In the genomic region with DNA sequence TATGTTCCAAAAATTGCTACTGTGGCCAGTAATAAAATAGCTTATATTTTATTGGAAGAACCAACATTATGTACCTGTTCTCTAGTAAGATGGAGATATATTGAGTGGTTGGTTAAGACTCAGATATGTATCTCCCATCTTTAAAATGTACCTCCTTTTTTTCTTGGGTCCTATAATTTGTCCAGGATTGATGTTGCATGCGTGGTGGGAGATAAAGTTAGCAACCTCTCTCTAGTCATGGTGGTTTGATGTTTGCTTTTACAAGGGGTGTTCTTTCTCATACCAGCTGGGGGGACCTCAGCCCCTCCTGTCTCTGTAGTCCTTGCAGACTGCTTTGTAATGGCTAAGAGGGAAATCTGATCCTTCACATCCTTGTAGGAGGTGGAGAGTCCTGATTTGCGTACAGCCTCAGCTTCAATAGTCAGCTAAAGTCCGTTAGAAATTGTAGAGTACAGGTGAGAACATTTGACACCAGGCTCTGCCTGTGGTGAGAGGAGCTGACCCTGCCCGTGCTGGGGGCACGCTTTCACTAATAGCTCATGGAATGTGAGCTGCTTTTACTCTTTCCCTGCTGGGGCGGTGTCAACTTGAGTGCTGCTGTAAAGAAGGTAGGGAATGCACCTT, we compare ENCODE assay signal across 15 mouse cellular contexts. TPM values are rescaled to one million over a fixed set of nuclear protein-coding genes. Genes with fewer than 3 reads are reported as not detected.
DNase-seq lines count a peak whose midpoint lies in the region; ATAC-seq and TF ChIP-seq lines count a peak whose summit lies in the region.
"Had no signal": no experiment of that assay in that cellular context is flagged by ENCODE, and none has a peak within 500 bp of the region (broad histone marks: within the 10 kb centered on the region; RNA-seq: fewer than 3 reads in every experiment).

No protein-coding gene starts in this region.

- H3K36me3 ChIP-seq in kidney, embryonic 15.5 days, result no peaks in the 10 kb centered on the region
- no peaks in the 10 kb centered on the region for H3K36me3 ChIP-seq in kidney, adult 2 months (ENCODE audit: control insufficient read depth, insufficient read depth, low read length)
- H3K36me3 ChIP-seq in embryonic facial prominence, embryonic 10.5 days (replicated peaks), result no peaks in the 10 kb centered on the region
- H3K36me3 ChIP-seq in intestine, postnatal 0 days (ENCODE audit: control insufficient read depth, insufficient read depth), result no peaks in the 10 kb centered on the region

- DNase-seq in kidney, adult 2 months, result no peak
- DNase-seq in R1 (ENCODE audit: low read depth, low spot score), result peak; percentile 14
- DNase-seq in embryonic facial prominence, embryonic 10.5 days (ENCODE audit: low spot score), result peak; percentile 49
- DNase-seq in left cerebral cortex, adult 11 months (ENCODE audit: low spot score), result no peak
- no peak for DNase-seq in adrenal gland, postnatal 4 days (ENCODE audit: low spot score in 2 of 2)
- DNase-seq in retina, embryonic 14.5 days (ENCODE audit: low spot score), result no peak
- DNase-seq: kidney, postnatal 10 days; left cerebral cortex, postnatal 4 days; right cerebral cortex, postnatal 14 days had no signal

- no peak for TF ChIP-seq CTCF in kidney, adult 2 months (conservative IDR thresholded peaks at IDR 0.05; ENCODE audit: insufficient read depth, insufficient read length, low read depth, low read length)
- no peak for TF ChIP-seq CTCF in intestine, postnatal 0 days (IDR thresholded peaks at IDR 0.05; ENCODE audit: low read depth)

- no peak overlapping the region for H3K27ac ChIP-seq in kidney, embryonic 15.5 days
- H3K27ac ChIP-seq in kidney, adult 2 months (ENCODE audit: insufficient read depth, low read depth, low read length), result no peak overlapping the region
- H3K27ac ChIP-seq in embryonic facial prominence, embryonic 10.5 days (replicated peaks), result no peak overlapping the region
- no peak overlapping the region for H3K27ac ChIP-seq in intestine, postnatal 0 days (ENCODE audit: low read depth, low read length)

- peaks cover 14% of the 10 kb centered on the region for H3K4me1 ChIP-seq in kidney, embryonic 15.5 days
- H3K4me1 ChIP-seq in kidney, adult 2 months (ENCODE audit: control insufficient read depth, insufficient read depth, low read length), result no peaks in the 10 kb centered on the region
- peaks cover 21% of the 10 kb centered on the region for H3K4me1 ChIP-seq in embryonic facial prominence, embryonic 10.5 days
- H3K4me1 ChIP-seq in intestine, postnatal 0 days (replicated peaks; ENCODE audit: control insufficient read depth, insufficient read depth, low read length), result 0 out of 2 replicates have a peak, but pooled peaks cover 3% of the 10 kb centered on the region

- no peak overlapping the region for H3K9ac ChIP-seq in kidney, embryonic 15.5 days
- H3K9ac ChIP-seq in intestine, postnatal 0 days (ENCODE audit: low read depth, low read length), result no peak overlapping the region
- H3K9ac ChIP-seq: liver, postnatal 0 days had no signal

- WGBS in kidney, embryonic 15.5 days, result 9% methylated on average over 6 of the region's 6 CpGs
- WGBS in kidney, adult 2 months, result 38% methylated on average over 6 of the region's 6 CpGs
- WGBS in embryonic facial prominence, embryonic 10.5 days, result 9% methylated on average over 6 of the region's 6 CpGs
- WGBS in intestine, postnatal 0 days, result 40% methylated on average over 6 of the region's 6 CpGs

- no peak for TF ChIP-seq POLR2A in kidney, adult 2 months (IDR thresholded peaks at IDR 0.05; ENCODE audit: low read depth, low read length)

- no peaks in the 10 kb centered on the region for H3K9me3 ChIP-seq in kidney, embryonic 15.5 days (replicated peaks)
- H3K9me3 ChIP-seq in embryonic facial prominence, embryonic 10.5 days, result no peaks in the 10 kb centered on the region
- H3K9me3 ChIP-seq in intestine, postnatal 0 days (ENCODE audit: control insufficient read depth), result no peaks in the 10 kb centered on the region
- H3K9me3 ChIP-seq: megakaryocyte, embryonic 14.5 days had no signal

- 0 out of 2 replicates have a peak overlapping the region, but pooled peaks have one; percentile 21 for H3K4me2 ChIP-seq in kidney, embryonic 15.5 days
- 0 out of 2 replicates have a peak overlapping the region, but pooled peaks have one; percentile 9 for H3K4me2 ChIP-seq in intestine, postnatal 0 days (replicated peaks; ENCODE audit: low read depth)

- H3K27me3 ChIP-seq in kidney, embryonic 15.5 days, result no peaks in the 10 kb centered on the region
- H3K27me3 ChIP-seq in kidney, adult 2 months (replicated peaks; ENCODE audit: control insufficient read depth, insufficient read depth, low read length), result no peaks in the 10 kb centered on the region
- no peaks in the 10 kb centered on the region for H3K27me3 ChIP-seq in embryonic facial prominence, embryonic 10.5 days (replicated peaks; ENCODE audit: low read depth, poor library complexity, severe bottlenecking)
- H3K27me3 ChIP-seq in intestine, postnatal 0 days (replicated peaks; ENCODE audit: control insufficient read depth, insufficient read depth, low read length), result no peaks in the 10 kb centered on the region
- H3K27me3 ChIP-seq: megakaryocyte, embryonic 14.5 days had no signal

- ATAC-seq in kidney, embryonic 15.5 days (replicated peaks; ENCODE audit: low FRiP score), result peak; percentile 74
- ATAC-seq in intestine, postnatal 0 days, result no peak
- ATAC-seq: forebrain, embryonic 14.5 days had no signal

- H3K4me3 ChIP-seq in kidney, embryonic 15.5 days (replicated peaks), result no peak overlapping the region
- no peak overlapping the region for H3K4me3 ChIP-seq in kidney, adult 2 months (ENCODE audit: insufficient read depth, low read depth, low read length)
- peak overlapping the region; percentile 22; the same call in 1 of the 2 replicates for H3K4me3 ChIP-seq in embryonic facial prominence, embryonic 10.5 days
- no peak overlapping the region for H3K4me3 ChIP-seq in intestine, postnatal 0 days (ENCODE audit: low read depth, low read length)

RNA-seq across cellular contexts. Expression of a gene that starts 21.2 kb away (rescaled TPM):
- 1.0 and 1.5 TPM in 2 replicates for polyA plus RNA-seq in kidney, embryonic 15.5 days (2015; fragmentation: Nextera tagmentation; extraction: Ambion mirVana)
- polyA plus RNA-seq in kidney, adult 2 months (2012; rRNA removed), result 0.19 and 0.38 TPM in 2 replicates
- 1.1 TPM in 2 replicates for polyA plus RNA-seq in embryonic facial prominence, embryonic 10.5 days (2016; fragmentation: Nextera tagmentation; extraction: Ambion mirVana)
- 0.51 and 0.57 TPM in 2 replicates for polyA plus RNA-seq in intestine, postnatal 0 days (2015; fragmentation: Nextera tagmentation; extraction: Ambion mirVana)
- under 1 TPM in 1 of 2 experiments, not detected in 1; 0.17 TPM for total RNA-seq in adrenal gland, postnatal 4 days (2021)
- total RNA-seq: layer of hippocampus, postnatal 14 days; left cerebral cortex, postnatal 4 days had no signal

Comparison
In these comparisons a context has a peak if more than half of its experiments do, and no peak if none do; other contexts are left out.
1. DNase-seq: peak in R1 (single experiment) and embryonic facial prominence, embryonic 10.5 days (single experiment); none in kidney, adult 2 months (single experiment), left cerebral cortex, adult 11 months (single experiment), adrenal gland, postnatal 4 days (0 of 2) and retina, embryonic 14.5 days (single experiment).